Mouse (Mus musculus): ENCODE data around the gene Il17f. TPM values are rescaled to one million over a fixed set of nuclear protein-coding genes. Genes with fewer than 3 reads are reported as not detected.
"Not testable (repeated sequence)": the region's sequence is repeated elsewhere in the genome, so short reads cannot be mapped to it uniquely, and the experiment has no call there.

Gene Il17f
- polyA plus RNA-seq (2012; rRNA removed) (0.10 and 0.15 TPM in 2 replicates), polyA plus RNA-seq (2014; fragmentation: Nextera tagmentation; extraction: Ambion mirVana) (not detected in 2 replicates)

DNA sequence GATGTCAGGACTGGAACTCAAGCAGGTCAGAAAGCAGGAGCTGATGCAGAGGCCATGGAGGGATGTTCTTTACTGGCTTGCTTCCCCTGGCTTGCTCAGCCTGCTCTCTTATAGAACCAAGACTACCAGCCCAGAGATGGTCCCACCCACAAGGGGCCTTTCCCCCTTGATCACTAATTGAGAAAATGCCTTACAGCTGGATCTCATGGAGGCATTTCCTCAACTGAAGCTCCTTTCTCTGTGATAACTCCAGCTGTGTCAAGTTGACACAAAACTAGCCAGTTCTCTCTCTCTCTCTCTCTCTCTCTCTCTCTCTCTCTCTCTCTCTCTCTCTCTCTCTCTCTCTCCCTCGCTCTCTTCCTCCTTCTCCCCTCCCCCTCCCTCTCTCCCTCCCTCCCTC, at the start of gene Il17f:
Gene Il17f, minus strand, starts transcription at position 101 of the 400 bp plus-strand sequence.
- H3K4me3 ChIP-seq (ENCODE audit: insufficient read depth in 1 of 2, low read depth in 2 of 2, low read length in 2 of 2); ATAC-seq (ENCODE audit: insufficient read depth); H3K9ac ChIP-seq (replicated peaks); H3K4me2 ChIP-seq (ENCODE audit: low read depth); H3K36me3 ChIP-seq (replicated peaks; ENCODE audit: control insufficient read depth, insufficient read depth, low read depth); DNase-seq (ENCODE audit: low read depth in 3 of 3, low spot score in 3 of 3); H3K27ac ChIP-seq; H3K27me3 ChIP-seq (ENCODE audit: control insufficient read depth, insufficient read depth, low read length); H3K9me3 ChIP-seq (ENCODE audit: control insufficient read depth, low read length): not testable (repeated sequence)
- H3K4me1 ChIP-seq (replicated peaks; ENCODE audit: control insufficient read depth in 2 of 2, insufficient read depth in 2 of 2, low read length in 1 of 2) = peaks cover 9 to 11% of the 10 kb centered on the region in 2 experiments
- WGBS (ENCODE audit: insufficient replicate concordance) = 57% methylated on average over 1 of the region's 1 CpGs

DNA sequence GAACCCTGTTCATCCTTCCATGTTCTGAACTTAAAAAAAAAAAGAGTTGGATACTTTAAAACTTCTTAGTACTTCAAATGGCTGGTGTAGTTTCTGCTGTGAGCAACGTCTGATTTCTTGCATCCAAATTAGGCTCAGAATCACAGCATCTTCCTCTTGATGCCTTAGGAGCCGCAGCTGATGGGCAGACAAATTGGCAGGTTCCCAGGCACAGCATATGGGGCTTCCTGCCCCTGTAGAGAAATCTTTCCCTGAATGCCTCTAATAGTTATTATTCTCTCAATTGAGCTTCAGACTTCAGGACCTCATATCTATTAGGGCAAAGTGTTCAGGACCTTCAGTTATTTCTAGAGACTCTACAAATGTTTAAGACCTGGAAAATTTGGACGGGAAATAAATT, 49.5 kb upstream of the Il17f start:
- TF ChIP-seq EP300 (IDR thresholded peaks at IDR 0.05; ENCODE audit: low read depth) (no peak), CTCF (IDR thresholded peaks at IDR 0.05; ENCODE audit: low read depth) (no peak)
- no peak overlapping the region for H3K9ac ChIP-seq (replicated peaks)
- no peaks in the 10 kb centered on the region for H3K36me3 ChIP-seq (replicated peaks; ENCODE audit: control insufficient read depth, insufficient read depth, low read depth)
- H3K4me3 ChIP-seq (ENCODE audit: insufficient read depth in 1 of 2, low read depth in 2 of 2, low read length in 2 of 2) = no peak overlapping the region
- ATAC-seq (ENCODE audit: insufficient read depth) (no peak), DNase-seq (ENCODE audit: low read depth in 3 of 3, low spot score in 3 of 3) (no peak)
- WGBS (ENCODE audit: insufficient replicate concordance) = 54% methylated on average over 3 of the region's 3 CpGs
- H3K27me3 ChIP-seq (ENCODE audit: control insufficient read depth, insufficient read depth, low read length) = no peaks in the 10 kb centered on the region
- no peak overlapping the region for H3K27ac ChIP-seq
- H3K9me3 ChIP-seq (ENCODE audit: control insufficient read depth, low read length) = no peaks in the 10 kb centered on the region
- no peaks in the 10 kb centered on the region for H3K4me1 ChIP-seq (replicated peaks; ENCODE audit: control insufficient read depth in 2 of 2, insufficient read depth in 2 of 2, low read length in 1 of 2)
- no peak overlapping the region for H3K4me2 ChIP-seq (ENCODE audit: low read depth)

DNA sequence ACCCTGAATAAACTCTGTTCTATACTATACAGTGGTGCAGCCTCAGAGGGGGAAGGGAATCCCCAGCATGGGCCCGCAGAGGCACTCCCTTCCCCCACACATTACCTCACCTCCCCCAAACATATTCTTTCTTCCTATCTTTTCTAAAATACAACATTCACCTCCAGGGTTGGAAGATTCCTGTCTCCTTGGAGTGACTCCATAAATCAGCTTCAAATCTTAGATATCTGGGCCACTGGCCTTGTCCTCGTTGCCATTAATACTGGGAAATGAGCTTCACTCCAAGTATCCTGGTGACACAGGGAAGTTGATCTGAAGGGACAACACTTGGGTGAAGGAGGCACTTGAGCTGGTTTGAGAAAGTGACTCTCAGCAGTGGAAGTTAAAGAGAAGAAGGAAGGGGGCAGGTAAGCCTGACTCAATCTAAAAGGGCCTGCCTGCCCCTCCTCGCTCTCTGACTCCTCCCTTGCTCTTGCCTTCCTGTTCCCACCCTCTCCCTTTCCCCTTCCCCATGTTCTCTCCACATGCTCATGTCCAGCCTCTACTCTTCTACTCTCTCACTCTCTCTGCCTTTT, 46.2 kb upstream of the Il17f start:
- no peaks in the 10 kb centered on the region for H3K9me3 ChIP-seq (ENCODE audit: control insufficient read depth, low read length)
- H3K4me1 ChIP-seq (replicated peaks; ENCODE audit: control insufficient read depth in 2 of 2, insufficient read depth in 2 of 2, low read length in 1 of 2) = peaks cover 5 to 7% of the 10 kb centered on the region in 2 experiments; a peak in 3 of 4 replicates
- no peaks in the 10 kb centered on the region for H3K27me3 ChIP-seq (ENCODE audit: control insufficient read depth, insufficient read depth, low read length)
- WGBS (ENCODE audit: insufficient replicate concordance) = 68% methylated on average over 3 of the region's 3 CpGs
- no peaks in the 10 kb centered on the region for H3K36me3 ChIP-seq (replicated peaks; ENCODE audit: control insufficient read depth, insufficient read depth, low read depth)
- H3K4me2 ChIP-seq (ENCODE audit: low read depth) = no peak overlapping the region
- TF ChIP-seq EP300 (IDR thresholded peaks at IDR 0.05; ENCODE audit: low read depth) (no peak), CTCF (IDR thresholded peaks at IDR 0.05; ENCODE audit: low read depth) (no peak)
- H3K27ac ChIP-seq = no peak overlapping the region
- no peak overlapping the region for H3K9ac ChIP-seq (replicated peaks)
- DNase-seq (ENCODE audit: low read depth in 3 of 3, low spot score in 3 of 3) (no peak), ATAC-seq (ENCODE audit: insufficient read depth) (no peak)
- no peak overlapping the region for H3K4me3 ChIP-seq (ENCODE audit: insufficient read depth in 1 of 2, low read depth in 2 of 2, low read length in 2 of 2)

DNA sequence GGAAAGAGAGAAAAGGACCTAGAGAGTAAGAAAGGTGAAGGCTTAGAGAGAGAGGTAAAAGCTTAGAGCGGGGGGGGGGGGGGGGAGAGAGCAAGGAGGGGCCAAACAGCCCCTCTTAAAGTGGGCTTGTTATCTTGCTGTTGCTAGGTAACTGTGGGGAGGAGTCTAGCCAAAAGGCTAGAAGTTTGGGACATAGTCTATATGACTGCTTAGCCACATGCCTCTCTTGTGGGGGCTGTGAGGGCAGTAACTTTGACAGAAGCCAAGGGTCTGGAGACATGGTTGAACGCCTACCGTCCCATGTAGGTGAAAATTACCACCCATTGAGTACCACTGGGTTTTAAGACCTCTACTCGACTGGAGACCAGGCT, 42.7 kb upstream of the Il17f start:
- H3K4me3 ChIP-seq (ENCODE audit: insufficient read depth in 1 of 2, low read depth in 2 of 2, low read length in 2 of 2) = no peak overlapping the region
- no peaks in the 10 kb centered on the region for H3K27me3 ChIP-seq (ENCODE audit: control insufficient read depth, insufficient read depth, low read length)
- H3K36me3 ChIP-seq (replicated peaks; ENCODE audit: control insufficient read depth, insufficient read depth, low read depth) = no peaks in the 10 kb centered on the region
- peak overlapping the region; percentile 3; the same call in 1 of the 2 replicates for H3K4me2 ChIP-seq (ENCODE audit: low read depth)
- no peak overlapping the region for H3K9ac ChIP-seq (replicated peaks)
- no peak for TF ChIP-seq CTCF (IDR thresholded peaks at IDR 0.05; ENCODE audit: low read depth)
- TF ChIP-seq EP300 (IDR thresholded peaks at IDR 0.05; ENCODE audit: low read depth) = no peak
- H3K4me1 ChIP-seq (replicated peaks; ENCODE audit: control insufficient read depth in 2 of 2, insufficient read depth in 2 of 2, low read length in 1 of 2) = peaks cover 5 to 7% of the 10 kb centered on the region in 2 experiments; a peak in 3 of 4 replicates
- DNase-seq (ENCODE audit: low read depth in 3 of 3, low spot score in 3 of 3) (no peak), ATAC-seq (ENCODE audit: insufficient read depth) (peak; percentile 67)
- H3K27ac ChIP-seq = no peak overlapping the region; the same call in 1 of the 2 replicates
- WGBS (ENCODE audit: insufficient replicate concordance) = 54% methylated on average over 3 of the region's 4 CpGs
- no peaks in the 10 kb centered on the region for H3K9me3 ChIP-seq (ENCODE audit: control insufficient read depth, low read length)

DNA sequence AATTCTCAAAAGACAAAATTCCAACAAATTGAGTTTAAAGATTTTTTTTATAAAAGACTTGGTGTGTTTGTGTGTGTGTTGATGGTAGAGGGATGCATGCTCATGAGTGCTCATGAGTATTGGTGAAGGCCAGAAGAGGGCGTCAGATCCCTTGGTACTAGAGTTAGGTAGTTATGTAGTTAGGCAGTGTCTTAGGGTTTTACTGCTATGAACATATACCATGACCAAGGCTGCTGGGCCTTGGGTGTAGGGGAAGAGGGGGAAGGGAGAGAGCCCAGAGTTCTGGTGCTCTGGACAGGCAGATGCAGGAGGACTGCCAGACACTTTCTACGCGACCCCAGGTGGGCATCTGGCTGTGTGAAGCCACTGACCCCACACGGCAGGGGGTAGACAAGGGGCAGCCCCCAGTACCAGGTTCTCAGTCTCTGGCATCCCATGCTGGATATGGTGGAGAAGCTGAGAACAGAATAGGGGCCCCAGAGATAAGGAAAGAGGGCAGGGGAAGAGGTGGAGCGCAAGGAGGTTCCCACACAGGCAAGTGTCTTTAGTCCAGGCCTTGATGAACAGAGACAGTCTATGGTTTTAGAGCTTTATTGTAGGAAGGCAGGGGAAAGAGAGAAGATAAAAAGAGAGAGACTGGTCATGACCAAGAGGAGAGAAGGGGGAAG, 42.2 kb upstream of the Il17f start:
- Histone ChIP-seq H3K9ac (replicated peaks) (no peak overlapping the region), H3K4me2 (ENCODE audit: low read depth) (0 out of 2 replicates have a peak overlapping the region, but pooled peaks have one; percentile 3), H3K4me1 (replicated peaks; ENCODE audit: control insufficient read depth in 2 of 2, insufficient read depth in 2 of 2, low read length in 1 of 2) (peaks cover 5 to 7% of the 10 kb centered on the region in 2 experiments; a peak in 3 of 4 replicates), H3K4me3 (ENCODE audit: insufficient read depth in 1 of 2, low read depth in 2 of 2, low read length in 2 of 2) (no peak overlapping the region), H3K9me3 (ENCODE audit: control insufficient read depth, low read length) (no peaks in the 10 kb centered on the region), H3K36me3 (replicated peaks; ENCODE audit: control insufficient read depth, insufficient read depth, low read depth) (no peaks in the 10 kb centered on the region), H3K27me3 (ENCODE audit: control insufficient read depth, insufficient read depth, low read length) (no peaks in the 10 kb centered on the region), H3K27ac (no peak overlapping the region)
- TF ChIP-seq EP300 (IDR thresholded peaks at IDR 0.05; ENCODE audit: low read depth) = no peak
- TF ChIP-seq CTCF (IDR thresholded peaks at IDR 0.05; ENCODE audit: low read depth) = no peak
- DNase-seq (ENCODE audit: low read depth in 3 of 3, low spot score in 3 of 3) (no peak), ATAC-seq (ENCODE audit: insufficient read depth) (peak; percentile 87)
- WGBS (ENCODE audit: insufficient replicate concordance) = 49% methylated on average over 5 of the region's 5 CpGs

All from liver, embryonic 14.5 days (tissue).